Mouse (Mus musculus) midbrain, embryonic 15.5 days (tissue): Measurements from ENCODE around the gene Mdfi. TPM values are rescaled to one million over a fixed set of nuclear protein-coding genes. Genes with fewer than 3 reads are reported as not detected.

ENCODE experiments used
- ATAC-seq: fragments of 200-750 bp; cut with Nextera tagmentation; replicated peaks from 2 replicates; pipeline ENCODE4 v1.8.0; 2017; ENCODE audit warnings: moderate TSS enrichment
- H3K27ac ChIP-seq: fragments of 300-500 bp; sonication (generic); 2 replicates; pipeline ENCODE4 v1.5.1; 2015; ENCODE audit warnings: mild to moderate bottlenecking, inconsistent platforms
- H3K27me3 ChIP-seq: fragments of 300-500 bp; sonication (generic); replicated peaks from 2 replicates; pipeline ENCODE4 v1.6.1; 2015; ENCODE audit warnings: inconsistent platforms
- H3K36me3 ChIP-seq: fragments of 300-500 bp; sonication (generic); replicated peaks from 2 replicates; pipeline ENCODE4 v1.6.1; 2015; ENCODE audit warnings: inconsistent platforms
- H3K4me1 ChIP-seq: fragments of 300-500 bp; sonication (generic); 2 replicates; pipeline ENCODE4 v1.6.1; 2015; ENCODE audit warnings: inconsistent platforms
- H3K4me2 ChIP-seq: fragments of 300-500 bp; sonication (generic); 2 replicates; pipeline ENCODE4 v1.6.1; 2015; ENCODE audit warnings: inconsistent platforms, mild to moderate bottlenecking, moderate library complexity
- H3K4me3 ChIP-seq: fragments of 300-500 bp; sonication (generic); 2 replicates; pipeline ENCODE4 v1.5.1; 2015; ENCODE audit warnings: mild to moderate bottlenecking, inconsistent platforms
- H3K9ac ChIP-seq: fragments of 300-500 bp; sonication (generic); 2 replicates; pipeline ENCODE4 v1.6.1; 2015; ENCODE audit warnings: mild to moderate bottlenecking, inconsistent platforms
- H3K9me3 ChIP-seq: fragments of 300-500 bp; sonication (generic); 2 replicates; pipeline ENCODE4 v1.6.1; 2016; ENCODE audit warnings: inconsistent platforms
- WGBS: fragments of 180-500 bp; shearing (Covaris S2); methylation state at CpG from one replicate; pipeline ENCODE4 v1.1.7; 2015; ENCODE audit warnings: mixed read lengths; 5-methylcytosine and 5-hydroxymethylcytosine counted together
- polyA plus RNA-seq: library from polyadenylated mRNA; unstranded; fragments of >200 nt; fragmentation: Nextera tagmentation; extraction: Ambion mirVana; gene quantifications from 2 replicates; pipeline ENCODE4 v1.2.1, GENCODE M21; 2015

Gene Mdfi
- polyA plus RNA-seq, 1 experiment from 2014 or later: 2.7 TPM

- WGBS: 60% methylated on average over 10 of the region's 10 CpGs
Observed at GRCm38 (mm10) chr17:47815446-47815845, 19.0 kb downstream of the Mdfi start.

GRCm38 (mm10) chr17:47814496-47814895 is 20.0 kb downstream of the Mdfi start:
- Histone ChIP-seq H3K9ac (no peak overlapping the region), H3K27ac (no peak overlapping the region), H3K4me3 (no peak overlapping the region), H3K4me1 (0 out of 2 replicates have a peak, but pooled peaks cover 8% of the 10 kb centered on the region), H3K9me3 (no peaks in the 10 kb centered on the region), H3K36me3 (no peaks in the 10 kb centered on the region), H3K4me2 (no peak overlapping the region), H3K27me3 (no peaks in the 10 kb centered on the region)
- ATAC-seq: no peak
- WGBS: 27% methylated on average over 6 of the region's 6 CpGs

More at GRCm38 (mm10) chr17:47815446-47815845, 19.0 kb downstream of the Mdfi start:
- Histone ChIP-seq H3K9me3 (no peaks in the 10 kb centered on the region), H3K4me3 (no peak overlapping the region), H3K27ac (no peak overlapping the region), H3K9ac (no peak overlapping the region), H3K36me3 (no peaks in the 10 kb centered on the region), H3K4me1 (0 out of 2 replicates have a peak, but pooled peaks cover 8% of the 10 kb centered on the region), H3K4me2 (no peak overlapping the region), H3K27me3 (no peaks in the 10 kb centered on the region)
- ATAC-seq: no peak

DNA sequence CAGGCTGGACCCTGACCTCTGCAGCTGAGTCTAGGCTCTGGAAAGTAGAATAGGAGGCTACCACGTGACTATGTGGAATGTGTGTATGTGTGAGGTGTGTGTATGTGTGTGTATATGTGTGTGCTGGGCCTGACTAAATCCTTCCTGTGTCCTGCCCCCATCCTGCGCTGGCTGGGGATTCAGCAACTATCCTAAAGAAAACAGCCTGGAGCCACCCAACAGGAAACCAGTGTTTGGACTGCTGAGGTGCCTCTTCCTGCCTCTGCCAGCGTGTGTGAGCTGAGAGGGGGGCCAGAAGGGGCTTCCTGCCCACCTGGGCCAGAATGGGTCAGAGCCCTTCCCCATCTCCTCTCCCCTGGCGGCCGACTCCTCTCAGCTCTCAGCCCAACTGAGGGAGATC is 20.9 kb downstream of the Mdfi start:
- Histone ChIP-seq H3K4me3 (no peak overlapping the region), H3K27me3 (no peaks in the 10 kb centered on the region), H3K4me2 (no peak overlapping the region), H3K4me1 (0 out of 2 replicates have a peak, but pooled peaks cover 8% of the 10 kb centered on the region), H3K9me3 (no peaks in the 10 kb centered on the region), H3K36me3 (no peaks in the 10 kb centered on the region), H3K27ac (no peak overlapping the region), H3K9ac (no peak overlapping the region)
- WGBS: 69% methylated on average over 5 of the region's 5 CpGs
- ATAC-seq: no peak

DNA sequence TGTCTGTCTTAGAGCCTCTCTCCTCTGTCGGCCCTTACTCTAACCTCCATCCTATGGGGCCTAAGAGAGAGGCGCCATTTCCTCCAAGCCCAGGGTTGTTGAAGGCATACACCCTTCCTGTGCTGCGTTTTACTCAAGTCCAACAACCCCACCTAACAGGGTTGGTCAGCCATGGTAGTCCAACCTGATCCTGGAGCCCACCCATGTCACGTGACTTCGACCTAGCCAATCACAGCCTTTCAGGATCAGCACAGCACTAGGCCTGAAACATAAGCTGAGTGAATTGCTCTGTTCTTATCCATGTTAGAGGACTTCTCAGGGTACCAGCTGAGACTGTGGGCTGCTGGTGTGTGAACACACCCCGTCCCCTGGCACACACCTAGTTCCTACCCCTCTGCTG is 22.3 kb downstream of the Mdfi start:
- 90% methylated on average over 6 of the region's 6 CpGs for WGBS

DNA sequence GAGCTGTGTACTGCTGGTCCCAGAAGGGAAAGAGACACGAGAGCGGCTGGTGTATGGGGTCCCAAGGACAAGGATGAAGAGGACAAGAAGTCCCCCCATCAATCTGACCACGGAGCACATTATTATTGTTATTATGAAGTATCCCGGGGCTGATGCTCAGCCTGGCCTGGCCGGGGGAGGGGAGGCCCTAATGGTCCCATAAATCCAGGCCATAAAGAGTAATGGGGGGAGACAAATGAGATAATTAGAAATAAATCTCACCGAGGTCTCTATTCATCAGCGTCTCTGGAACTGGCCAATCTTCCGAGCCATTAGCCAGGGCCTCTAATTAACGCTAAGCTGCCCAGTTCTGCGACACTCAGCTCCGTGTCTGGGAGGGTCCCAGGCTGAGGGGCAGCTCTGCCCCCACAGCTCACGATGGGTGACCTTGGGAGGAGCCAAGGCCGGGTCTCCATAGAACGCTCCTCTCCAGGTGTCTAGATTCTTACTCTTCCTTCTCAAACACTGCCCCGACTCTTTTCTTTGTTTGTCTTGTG is 23.2 kb downstream of the Mdfi start:
- no peak overlapping the region for H3K27ac ChIP-seq
- 72% methylated on average over 15 of the region's 15 CpGs for WGBS
- no peak overlapping the region for H3K4me2 ChIP-seq

More for the DNA sequence above, 22.3 kb downstream of the Mdfi start:
- 0 out of 2 replicates have a peak, but pooled peaks cover 8% of the 10 kb centered on the region for H3K4me1 ChIP-seq
- no peak for ATAC-seq
- H3K36me3 ChIP-seq: no peaks in the 10 kb centered on the region
- no peak overlapping the region for H3K9ac ChIP-seq
- H3K4me3 ChIP-seq: no peak overlapping the region
- H3K27me3 ChIP-seq: no peaks in the 10 kb centered on the region
- no peaks in the 10 kb centered on the region for H3K9me3 ChIP-seq
- no peak overlapping the region for H3K4me2 ChIP-seq
- no peak overlapping the region for H3K27ac ChIP-seq

GRCm38 (mm10) chr17:47806230-47806629 is 28.3 kb downstream of the Mdfi start:
- no peaks in the 10 kb centered on the region for H3K4me1 ChIP-seq
- no peaks in the 10 kb centered on the region for H3K36me3 ChIP-seq
- no peak overlapping the region for H3K4me2 ChIP-seq
- no peaks in the 10 kb centered on the region for H3K27me3 ChIP-seq
- H3K9me3 ChIP-seq: no peaks in the 10 kb centered on the region
- no peak overlapping the region for H3K27ac ChIP-seq
- H3K9ac ChIP-seq: no peak overlapping the region
- H3K4me3 ChIP-seq: no peak overlapping the region
- WGBS: 50% methylated on average over 9 of the region's 9 CpGs
- no peak for ATAC-seq

More for the DNA sequence above, 23.2 kb downstream of the Mdfi start:
- Histone ChIP-seq H3K4me3 (no peak overlapping the region), H3K9me3 (no peaks in the 10 kb centered on the region), H3K36me3 (no peaks in the 10 kb centered on the region), H3K9ac (no peak overlapping the region), H3K27me3 (no peaks in the 10 kb centered on the region), H3K4me1 (0 out of 2 replicates have a peak, but pooled peaks cover 8% of the 10 kb centered on the region)
- no peak for ATAC-seq

GRCm38 (mm10) chr17:47805047-47805835 is 29.2 kb downstream of the Mdfi start:
- no peak overlapping the region for H3K9ac ChIP-seq
- WGBS: 28% methylated on average over 13 of the region's 13 CpGs
- H3K4me2 ChIP-seq: no peak overlapping the region
- H3K4me3 ChIP-seq: no peak overlapping the region
- H3K36me3 ChIP-seq: no peaks in the 10 kb centered on the region
- no peak for ATAC-seq
- no peaks in the 10 kb centered on the region for H3K4me1 ChIP-seq
- H3K9me3 ChIP-seq: no peaks in the 10 kb centered on the region
- no peak overlapping the region for H3K27ac ChIP-seq
- no peaks in the 10 kb centered on the region for H3K27me3 ChIP-seq

DNA sequence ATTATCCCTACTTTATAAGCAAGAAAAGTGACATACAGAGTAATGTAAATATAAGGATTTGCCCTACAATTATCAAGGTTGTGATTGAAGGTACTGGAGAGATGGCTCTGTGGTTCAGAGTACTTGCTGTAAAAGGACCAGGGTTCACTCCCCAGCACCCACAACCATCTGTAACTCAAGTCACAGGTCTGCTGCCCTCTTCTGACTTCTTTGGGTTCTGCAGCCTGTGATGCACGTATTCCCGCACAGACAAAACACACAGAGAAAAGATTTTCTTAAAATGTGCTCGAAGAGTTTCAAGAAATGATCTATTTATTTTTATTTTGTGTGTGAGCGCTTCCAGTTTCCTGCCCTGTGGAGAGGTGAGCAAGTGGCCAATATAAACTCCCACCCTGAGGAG is 30.8 kb downstream of the Mdfi start:
- Histone ChIP-seq H3K27me3 (no peaks in the 10 kb centered on the region), H3K4me3 (no peak overlapping the region), H3K4me1 (no peaks in the 10 kb centered on the region), H3K9me3 (no peaks in the 10 kb centered on the region), H3K36me3 (no peaks in the 10 kb centered on the region), H3K4me2 (no peak overlapping the region), H3K27ac (no peak overlapping the region), H3K9ac (no peak overlapping the region)
- no peak for ATAC-seq
- WGBS: 91% methylated on average over 4 of the region's 4 CpGs

- no peak overlapping the region for H3K27ac ChIP-seq
- H3K36me3 ChIP-seq: no peaks in the 10 kb centered on the region
- no peaks in the 10 kb centered on the region for H3K9me3 ChIP-seq
- no peak overlapping the region for H3K4me2 ChIP-seq
- no peak for ATAC-seq
- H3K4me1 ChIP-seq: no peaks in the 10 kb centered on the region
- H3K4me3 ChIP-seq: no peak overlapping the region
- H3K27me3 ChIP-seq: no peaks in the 10 kb centered on the region
- no peak overlapping the region for H3K9ac ChIP-seq
- 19% methylated on average over 8 of the region's 8 CpGs for WGBS
Observed at GRCm38 (mm10) chr17:47802806-47803205, 31.7 kb downstream of the Mdfi start.

- Histone ChIP-seq H3K9me3 (no peaks in the 10 kb centered on the region), H3K27me3 (no peaks in the 10 kb centered on the region), H3K9ac (no peak overlapping the region), H3K27ac (no peak overlapping the region), H3K4me2 (no peak overlapping the region), H3K36me3 (no peaks in the 10 kb centered on the region), H3K4me3 (no peak overlapping the region), H3K4me1 (no peaks in the 10 kb centered on the region)
- no peak for ATAC-seq
- WGBS: 81% methylated on average over 9 of the region's 9 CpGs
Observed at GRCm38 (mm10) chr17:47797383-47797782, 37.1 kb downstream of the Mdfi start.

- WGBS: 75% methylated on average over 4 of the region's 4 CpGs
- ATAC-seq: no peak
- no peak overlapping the region for H3K4me3 ChIP-seq
- no peaks in the 10 kb centered on the region for H3K27me3 ChIP-seq
- no peaks in the 10 kb centered on the region for H3K36me3 ChIP-seq
- H3K4me2 ChIP-seq: no peak overlapping the region
- no peak overlapping the region for H3K27ac ChIP-seq
- H3K9ac ChIP-seq: no peak overlapping the region
- H3K4me1 ChIP-seq: no peaks in the 10 kb centered on the region
- H3K9me3 ChIP-seq: no peaks in the 10 kb centered on the region
Observed at GRCm38 (mm10) chr17:47796968-47797367, 37.5 kb downstream of the Mdfi start.

- H3K27ac ChIP-seq: no peak overlapping the region
- H3K9ac ChIP-seq: no peak overlapping the region
- no peak overlapping the region for H3K4me2 ChIP-seq
- H3K36me3 ChIP-seq: no peaks in the 10 kb centered on the region
- WGBS: 56% methylated on average over 16 of the region's 16 CpGs
- H3K4me3 ChIP-seq: no peak overlapping the region
- H3K4me1 ChIP-seq: no peaks in the 10 kb centered on the region
- H3K9me3 ChIP-seq: no peaks in the 10 kb centered on the region
- no peak for ATAC-seq
- H3K27me3 ChIP-seq: no peaks in the 10 kb centered on the region
Observed at GRCm38 (mm10) chr17:47796156-47796816, 38.2 kb downstream of the Mdfi start.
